Mouse (Mus musculus) left cerebral cortex, adult 2 months (tissue): Measurements from ENCODE around the gene Pdcd6ip. TPM values are rescaled to one million over a fixed set of nuclear protein-coding genes. Genes with fewer than 3 reads are reported as not detected.
"Not testable (repeated sequence)": the region's sequence is repeated elsewhere in the genome, so short reads cannot be mapped to it uniquely, and the experiment has no call there.

Experiments used
- DNase-seq, 2 experiments: peaks; one replicate each; pipeline ENCODE4 v3.0.0; 2021 to 2022; ENCODE audit warnings: low spot score in 2 of 2, mixed read lengths in 1 of 2; ENCODE audit errors: extremely low spot score in 1 of 2
- H3K27ac ChIP-seq: fragments of 200-600 bp; 2 replicates; pipeline ENCODE4 v1.8.1; 2022
- H3K4me3 ChIP-seq: fragments of 200-600 bp; 2 replicates; pipeline ENCODE4 v1.8.1; 2022
- CTCF ChIP-seq: fragments of 200-600 bp; IDR thresholded peaks from 2 replicates; pipeline ENCODE4 v1.8.1; 2022; ENCODE audit warnings: antibody characterized with exemption, mild to moderate bottlenecking, moderate library complexity
- intact Hi-C: fragments of 180-260 bp; cut with DNase I; formaldehyde crosslinking; loops from one replicate; pipeline ENCODE4 v1.15.1; 2025
- total RNA-seq, 2 experiments: library from RNA; stranded (reverse); gene quantifications; 2 replicates each; pipeline ENCODE4 v1.2.3; 2021

Gene Pdcd6ip
- total RNA-seq, 2 experiments from 2014 or later: 70.4 to 80.8 TPM

- intact Hi-C loops: loop anchor here (10.0 kb wide), 1 partner anchor 383 kb away; no protein-coding TSS in a partner anchor
- no peak for DNase-seq
Observed at GRCm38 (mm10) chr9:113731540-113731939, 23.5 kb upstream of the Pdcd6ip start.

GRCm38 (mm10) chr9:113726991-113727680 lies 19.1 kb upstream of the Pdcd6ip start:
- H3K27ac ChIP-seq: no peak overlapping the region

More at GRCm38 (mm10) chr9:113731540-113731939, 23.5 kb upstream of the Pdcd6ip start:
- Histone ChIP-seq H3K4me3 (no peak overlapping the region), H3K27ac (no peak overlapping the region)
- no peak for TF ChIP-seq CTCF

GRCm38 (mm10) chr9:113726131-113726530 lies 18.1 kb upstream of the Pdcd6ip start:
- no peak overlapping the region for H3K4me3 ChIP-seq
- intact Hi-C loops: no loop called here
- DNase-seq: no peak
- no peak for TF ChIP-seq CTCF
- no peak overlapping the region for H3K27ac ChIP-seq

More at GRCm38 (mm10) chr9:113726991-113727680, 19.1 kb upstream of the Pdcd6ip start:
- no peak overlapping the region for H3K4me3 ChIP-seq
- intact Hi-C loops: no loop called here
- DNase-seq: no peak
- no peak for TF ChIP-seq CTCF

DNA sequence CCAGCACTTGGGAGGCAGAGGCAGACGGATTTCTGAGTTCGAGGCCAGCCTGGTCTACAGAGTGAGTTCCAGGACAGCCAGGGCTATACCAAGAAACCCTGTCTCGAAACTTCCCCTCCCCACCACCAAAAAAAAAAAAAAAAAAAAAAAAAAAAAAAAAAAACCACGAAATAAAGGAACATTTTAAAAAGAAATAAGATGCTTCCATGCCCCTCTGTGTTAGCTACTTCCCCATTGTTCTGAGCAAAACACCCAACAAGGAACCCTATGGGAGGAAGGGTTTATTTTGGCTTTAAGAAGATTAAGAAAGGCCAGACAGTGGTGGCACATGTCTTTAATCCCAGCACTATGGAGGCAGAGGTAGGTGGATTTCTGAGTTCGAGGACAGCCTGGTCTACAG lies 17.6 kb upstream of the Pdcd6ip start:
- DNase-seq, H3K4me3 ChIP-seq, intact Hi-C loops, H3K27ac ChIP-seq: not testable (repeated sequence)

DNA sequence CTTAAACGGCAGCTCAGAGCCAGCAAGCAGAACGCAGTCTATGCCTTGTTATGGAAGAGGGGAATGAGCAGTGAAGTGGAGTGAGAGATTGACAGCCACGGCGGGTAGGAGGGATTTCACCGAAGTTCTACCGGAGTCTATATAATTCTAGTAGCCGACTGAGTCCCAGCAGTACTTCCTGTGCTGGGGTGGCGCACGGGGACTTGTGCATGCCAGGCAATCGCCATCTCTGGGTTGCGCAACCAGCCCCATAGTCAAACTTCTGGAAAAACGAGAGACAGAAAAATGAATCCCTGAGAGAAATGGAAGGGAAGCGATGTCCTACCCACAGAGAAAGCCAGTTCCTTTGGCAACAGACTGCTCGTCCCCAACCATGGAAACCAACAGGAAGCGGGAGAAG lies 16.6 kb upstream of the Pdcd6ip start:
- intact Hi-C loops: no loop called here
- DNase-seq: no peak
- H3K4me3 ChIP-seq: no peak overlapping the region
- TF ChIP-seq CTCF: no peak
- no peak overlapping the region for H3K27ac ChIP-seq

- intact Hi-C loops: no loop called here
- no peak overlapping the region for H3K27ac ChIP-seq
- H3K4me3 ChIP-seq: no peak overlapping the region
- peak in 1 of 2 experiments; percentile 35 for DNase-seq
- peak; percentile 68 for TF ChIP-seq CTCF
Observed at GRCm38 (mm10) chr9:113719063-113719462, 11.0 kb upstream of the Pdcd6ip start.

- intact Hi-C loops: no loop called here
- no peak for TF ChIP-seq CTCF
- no peak overlapping the region for H3K27ac ChIP-seq
- DNase-seq: no peak
- no peak overlapping the region for H3K4me3 ChIP-seq
Observed at GRCm38 (mm10) chr9:113710871-113711270, 2.8 kb upstream of the Pdcd6ip start.

GRCm38 (mm10) chr9:113708361-113709280 lies 562 bp upstream of the Pdcd6ip start:
- intact Hi-C loops: no loop called here
- no peak for TF ChIP-seq CTCF
- peak overlapping the region; percentile 66 for H3K4me3 ChIP-seq
- H3K27ac ChIP-seq: peak overlapping the region; percentile 91
- no peak for DNase-seq

DNA sequence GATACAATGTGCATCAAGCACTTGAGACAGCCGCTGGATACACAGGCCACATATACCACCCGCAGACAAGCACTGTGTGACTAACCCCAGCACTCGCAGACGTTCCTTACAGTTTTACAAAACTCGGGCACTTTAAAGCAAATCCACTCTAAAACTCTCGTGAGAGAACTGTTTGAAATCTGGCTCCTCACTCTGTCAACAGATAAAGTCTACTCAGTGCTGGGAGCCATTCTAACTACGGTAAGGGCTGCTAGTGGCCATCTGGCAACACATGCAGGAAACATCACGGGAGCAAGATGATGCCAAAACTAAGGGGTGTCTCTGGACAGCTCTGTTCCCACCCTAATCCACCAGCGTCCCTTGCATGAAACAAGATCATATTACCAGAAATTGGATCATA lies 1.2 kb downstream of the Pdcd6ip start:
- intact Hi-C loops: no loop called here
- DNase-seq: no peak
- Histone ChIP-seq H3K4me3 (peak overlapping the region; percentile 66), H3K27ac (no peak overlapping the region)
- TF ChIP-seq CTCF: no peak

DNA sequence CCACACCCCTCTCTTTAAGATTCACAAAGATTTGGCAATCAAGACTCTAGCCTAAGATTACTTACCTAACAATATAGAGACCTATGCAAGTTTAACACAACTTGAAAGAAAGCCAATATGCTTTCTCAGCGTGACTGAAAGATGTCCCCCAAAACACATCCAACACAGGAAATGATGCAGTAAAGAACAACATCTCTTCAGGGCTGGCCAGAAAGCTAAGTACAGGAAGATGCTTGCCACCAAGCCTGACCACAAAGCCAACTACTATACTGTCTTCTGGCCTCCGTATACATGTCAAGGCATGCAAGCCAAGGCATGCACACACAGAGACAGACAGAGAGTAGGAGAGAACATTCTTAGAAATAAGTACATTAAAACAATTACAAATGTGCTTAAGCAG lies 2.0 kb downstream of the Pdcd6ip start:
- DNase-seq: no peak
- intact Hi-C loops: no loop called here
- TF ChIP-seq CTCF: no peak
- H3K4me3 ChIP-seq: no peak overlapping the region; the same call in 1 of the 2 replicates
- H3K27ac ChIP-seq: no peak overlapping the region

- no peak for DNase-seq
- Histone ChIP-seq H3K27ac (no peak overlapping the region), H3K4me3 (no peak overlapping the region)
- intact Hi-C loops: no loop called here
- TF ChIP-seq CTCF: no peak
Observed at GRCm38 (mm10) chr9:113701441-113702160, 6.5 kb downstream of the Pdcd6ip start.

- Histone ChIP-seq H3K27ac (no peak overlapping the region), H3K4me3 (no peak overlapping the region)
- DNase-seq: no peak
- TF ChIP-seq CTCF: no peak
- intact Hi-C loops: no loop called here
Observed at GRCm38 (mm10) chr9:113687461-113687860, 20.6 kb downstream of the Pdcd6ip start.
